Comparison of ENCODE assay signal across 26 mouse cellular contexts in the genomic region with DNA sequence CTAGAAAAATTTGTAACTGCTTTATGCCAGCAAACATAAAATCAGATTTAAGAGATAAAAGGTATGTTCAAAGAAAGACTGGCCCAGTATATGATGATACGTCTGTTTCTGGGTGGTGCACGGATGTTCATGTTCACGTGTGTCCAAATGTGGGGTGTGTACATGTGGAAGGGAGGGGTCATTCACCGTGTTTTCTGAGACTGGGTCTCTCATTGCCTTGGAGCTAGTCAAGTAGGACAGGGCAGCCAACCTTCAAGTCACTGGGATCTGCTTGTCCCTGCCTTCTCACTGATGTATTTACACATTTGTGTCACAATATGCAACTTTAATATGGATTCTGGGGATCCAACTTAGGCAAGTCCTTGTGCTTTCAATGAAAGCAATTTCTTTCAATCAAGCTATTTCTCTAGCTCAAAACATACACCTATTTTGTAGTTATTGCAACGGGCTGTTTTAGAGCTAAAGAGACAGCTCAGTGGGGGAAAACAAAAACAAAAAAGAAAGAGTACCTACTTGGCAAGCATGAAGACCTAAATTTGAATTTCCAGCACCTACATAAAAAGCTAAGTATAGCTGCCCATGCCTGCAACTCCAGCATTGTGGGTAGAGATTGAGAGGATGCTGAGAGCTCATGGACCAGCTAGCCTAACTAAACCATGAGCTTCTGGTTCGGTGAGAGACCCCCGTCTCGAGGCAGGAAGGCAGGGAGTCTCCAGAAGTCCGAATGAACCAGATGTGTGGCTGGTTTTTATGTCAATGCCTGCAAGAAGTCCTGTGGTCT. TPM values are rescaled to one million over a fixed set of nuclear protein-coding genes. Genes with fewer than 3 reads are reported as not detected.
DNase-seq lines count a peak whose midpoint lies in the region; ATAC-seq and TF ChIP-seq lines count a peak whose summit lies in the region.
"Had no signal": no experiment of that assay in that cellular context is flagged by ENCODE, and none has a peak within 500 bp of the region (broad histone marks: within the 10 kb centered on the region; RNA-seq: fewer than 3 reads in every experiment).

No protein-coding gene starts in this region.

- H3K4me3 ChIP-seq in left cerebral cortex, adult 2 months: no peak overlapping the region
- H3K4me3 ChIP-seq: embryonic facial prominence, embryonic 13.5 days; embryonic facial prominence, embryonic 15.5 days; erythroblast, embryonic 14.5 days; forebrain, embryonic 10.5 days; forebrain, embryonic 12.5 days had no signal

- intact Hi-C loops in left cerebral cortex, adult 2 months (cut with DNase I): no loop called here
- intact Hi-C loops in left cerebral cortex, postnatal 36 days (cut with DNase I): no loop called here

- no peak for TF ChIP-seq CTCF in left cerebral cortex, adult 2 months (IDR thresholded peaks at IDR 0.05)

- peak overlapping the region; percentile 24; the same call in 1 of the 2 replicates for H3K27ac ChIP-seq in left cerebral cortex, adult 2 months
- H3K27ac ChIP-seq: embryonic facial prominence, embryonic 13.5 days; embryonic facial prominence, embryonic 15.5 days; forebrain, embryonic 10.5 days; forebrain, embryonic 12.5 days had no signal

- no peak for DNase-seq in frontal cortex, postnatal 14 days (ENCODE audit: low spot score in 2 of 2)
- DNase-seq in left cerebral cortex, adult 2 months (ENCODE audit: extremely low spot score in 1 of 2, low spot score in 2 of 2): no peak
- DNase-seq in left cerebral cortex, postnatal 36 days (ENCODE audit: low spot score in 2 of 2): no peak
- peak; percentile 43 for DNase-seq in brain, adult 2 months (ENCODE audit: low read depth, low spot score)
- DNase-seq: adrenal gland, adult 8-10 months; adrenal gland, postnatal 14 days; adrenal gland, postnatal 36 days; B cell, adult 2 months; cerebellum, adult 11 months; cerebellum, adult 18-20 months; cerebellum, adult 8-10 months; cerebellum, adult 9-11 months; cerebellum, postnatal 14 days; cerebellum, postnatal 36 days; embryo, embryonic 11 days had no signal

- peak; percentile 91 for ATAC-seq in frontal cortex, adult (ENCODE audit: low TSS enrichment)
- ATAC-seq: activated CD4-positive, CD25-positive, alpha-beta regulatory T cell, adult 4 months; CD4-positive, CD25-positive, alpha-beta regulatory T cell, adult 4 months; forebrain, embryonic 14.5 days; forebrain, embryonic 16.5 days; Patski had no signal

RNA-seq across cellular contexts. Expression of gene Sgpp1, which starts 24.7 kb away (rescaled TPM):
- 10 to 100 TPM; 27.5 to 29.4 TPM for total RNA-seq in left cerebral cortex, adult 2 months (2021)
- 10 to 100 TPM; 28.3 to 34.3 TPM for total RNA-seq in left cerebral cortex, postnatal 36 days (2021)

RNA-seq across cellular contexts. Expression of gene Wdr89, which starts 41.4 kb away (rescaled TPM):
- total RNA-seq in left cerebral cortex, adult 2 months (2021): 1 to 10 TPM; 2.3 to 3.7 TPM
- 1 to 10 TPM; 3.1 to 3.3 TPM for total RNA-seq in left cerebral cortex, postnatal 36 days (2021)
